Mouse (Mus musculus): ENCODE data around the gene Sytl2. TPM values are rescaled to one million over a fixed set of nuclear protein-coding genes. Genes with fewer than 3 reads are reported as not detected.

Gene Sytl2
- polyA plus RNA-seq, 1 experiment = 21.9 TPM

DNA sequence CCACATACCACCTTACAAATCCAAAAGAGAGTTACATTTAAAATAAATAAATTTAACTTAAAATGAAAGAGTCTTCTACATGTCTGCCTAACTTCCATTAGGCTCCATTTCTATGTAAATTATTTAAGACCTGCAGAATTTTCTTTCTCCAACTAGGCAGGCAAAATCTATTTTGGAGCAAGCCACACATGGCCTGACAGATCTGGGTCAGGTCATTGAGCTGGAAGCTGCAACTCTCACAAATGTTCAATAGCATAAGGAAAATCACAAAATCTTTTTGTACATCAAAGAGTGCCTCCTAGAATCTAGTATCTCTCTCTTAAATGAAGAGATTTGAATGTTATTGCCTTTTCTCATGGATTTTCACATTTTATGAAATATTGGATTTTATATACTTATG, 130.2 kb downstream of the Sytl2 start:
- H3K36me3 ChIP-seq (ENCODE audit: control insufficient read depth, insufficient read depth) = no peaks in the 10 kb centered on the region
- TF ChIP-seq MAX (IDR thresholded peaks at IDR 0.05) = no peak
- no peak for TF ChIP-seq CTCF (IDR thresholded peaks at IDR 0.05; ENCODE audit: control insufficient read depth, insufficient read depth, insufficient read length)
- TF ChIP-seq MYOG (IDR thresholded peaks at IDR 0.05; ENCODE audit: control insufficient read depth, extremely low read depth, insufficient read length) = no peak
- TF ChIP-seq USF1 (IDR thresholded peaks at IDR 0.05; ENCODE audit: low read depth) = no peak
- TF ChIP-seq MYOD1 (IDR thresholded peaks at IDR 0.05; ENCODE audit: control insufficient read depth, insufficient read length, low read depth) = no peak
- no peak for TF ChIP-seq FOSL1 (IDR thresholded peaks at IDR 0.05; ENCODE audit: insufficient read depth, low read length, poor library complexity, severe bottlenecking)
- TF ChIP-seq CEBPB (IDR thresholded peaks at IDR 0.05; ENCODE audit: low read depth) = no peak
- no peak overlapping the region for H3ac ChIP-seq (ENCODE audit: control insufficient read depth, insufficient read length, low read depth)
- H3K4me3 ChIP-seq (ENCODE audit: insufficient read depth, poor library complexity, severe bottlenecking) = no peak overlapping the region
- H3K79me3 ChIP-seq (ENCODE audit: low read depth) = no peaks in the 10 kb centered on the region
- H3K27me3 ChIP-seq (ENCODE audit: control insufficient read depth, insufficient read depth, insufficient read length) = peaks cover 5% of the 10 kb centered on the region
- H3K79me2 ChIP-seq (ENCODE audit: control insufficient read depth, insufficient read depth) = no peaks in the 10 kb centered on the region

DNA sequence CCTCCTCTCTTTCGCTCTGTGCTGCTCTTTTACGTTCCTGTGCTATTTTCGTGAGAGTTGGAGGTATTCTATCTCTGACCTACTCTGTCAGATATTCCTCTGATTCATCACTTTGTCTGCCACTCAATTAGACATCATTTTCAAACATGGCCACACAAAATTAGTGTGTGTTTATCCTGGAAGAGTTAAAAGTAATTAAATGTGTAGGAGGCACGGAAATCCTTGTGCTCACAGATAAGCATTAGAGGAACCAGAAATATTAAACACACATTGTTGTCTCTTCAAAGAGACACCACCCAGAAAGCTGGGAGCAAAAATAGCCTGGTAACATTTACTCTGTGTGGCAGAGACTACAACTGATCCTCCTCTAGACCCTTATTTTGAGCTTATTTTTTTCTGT, 138.0 kb downstream of the Sytl2 start:
- no peak overlapping the region for H3K4me3 ChIP-seq (ENCODE audit: insufficient read depth, poor library complexity, severe bottlenecking)
- H3K79me2 ChIP-seq (ENCODE audit: control insufficient read depth, insufficient read depth) = peaks cover 23% of the 10 kb centered on the region
- TF ChIP-seq CEBPB (IDR thresholded peaks at IDR 0.05; ENCODE audit: low read depth) = no peak
- no peak for TF ChIP-seq USF1 (IDR thresholded peaks at IDR 0.05; ENCODE audit: low read depth)
- no peak for TF ChIP-seq MAX (IDR thresholded peaks at IDR 0.05)
- H3K27me3 ChIP-seq (ENCODE audit: control insufficient read depth, insufficient read depth, insufficient read length) = no peaks in the 10 kb centered on the region
- peaks cover 17% of the 10 kb centered on the region for H3K79me3 ChIP-seq (ENCODE audit: low read depth)
- H3K36me3 ChIP-seq (ENCODE audit: control insufficient read depth, insufficient read depth) = peaks cover 9% of the 10 kb centered on the region
- H3ac ChIP-seq (ENCODE audit: control insufficient read depth, insufficient read length, low read depth) = no peak overlapping the region

DNA sequence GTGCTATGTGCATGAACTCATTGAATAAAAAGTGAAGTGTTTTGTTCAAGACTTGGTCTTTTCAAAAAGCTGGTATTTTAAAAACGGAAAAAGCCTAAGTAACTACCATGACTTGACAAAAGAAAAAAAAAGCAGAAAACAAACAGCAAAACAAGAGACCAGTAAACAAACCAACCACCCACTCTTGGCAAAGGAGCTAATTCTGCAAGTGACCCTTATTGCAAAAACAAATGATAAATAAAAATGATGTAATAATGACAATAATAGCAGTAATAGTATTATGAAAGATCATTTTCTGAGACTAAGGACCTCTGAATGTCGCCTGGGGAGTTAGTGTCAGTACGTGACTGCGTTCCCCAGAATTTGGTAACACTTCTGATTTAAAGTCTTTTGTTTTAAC, 140.0 kb downstream of the Sytl2 start:
- H3ac ChIP-seq (ENCODE audit: control insufficient read depth, insufficient read length, low read depth) = no peak overlapping the region
- peaks cover 29% of the 10 kb centered on the region for H3K79me3 ChIP-seq (ENCODE audit: low read depth)
- peak overlapping the region; percentile 3 for H3K4me3 ChIP-seq (ENCODE audit: insufficient read depth, poor library complexity, severe bottlenecking)
- no peak for TF ChIP-seq CEBPB (IDR thresholded peaks at IDR 0.05; ENCODE audit: low read depth)
- H3K79me2 ChIP-seq (ENCODE audit: control insufficient read depth, insufficient read depth) = peaks cover 44% of the 10 kb centered on the region
- no peaks in the 10 kb centered on the region for H3K27me3 ChIP-seq (ENCODE audit: control insufficient read depth, insufficient read depth, insufficient read length)
- peaks cover 23% of the 10 kb centered on the region for H3K36me3 ChIP-seq (ENCODE audit: control insufficient read depth, insufficient read depth)

DNA sequence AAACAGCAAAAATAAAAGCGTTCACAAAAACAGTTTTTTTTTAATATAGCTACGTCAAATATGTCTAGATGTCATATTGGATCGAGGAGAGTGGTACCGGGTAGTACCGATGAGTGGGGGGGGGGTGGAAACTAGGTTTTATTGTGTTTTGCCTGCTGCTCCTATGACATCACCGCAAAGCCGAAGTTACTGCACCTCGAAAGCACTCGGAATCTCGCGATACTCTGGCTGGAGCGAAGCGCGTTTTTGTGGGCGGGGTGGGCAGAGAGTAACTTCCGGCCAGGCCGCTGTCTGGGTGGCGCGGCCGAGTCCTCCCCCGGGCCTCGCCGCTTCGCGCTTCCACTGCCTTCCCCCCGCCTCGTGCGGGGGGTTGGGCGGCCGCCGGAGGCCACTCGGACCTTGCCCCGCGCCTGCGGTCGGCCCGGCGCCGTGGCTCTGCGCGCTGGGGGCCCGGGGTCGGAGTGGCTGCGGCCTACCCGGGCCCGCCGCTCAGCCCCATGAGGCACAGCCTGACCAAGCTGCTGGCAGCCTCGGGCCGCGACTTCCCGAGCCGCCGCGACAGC, 140.5 kb downstream of the Sytl2 start, which contains the start of gene Crebzf:
Crebzf (plus strand) TSS at position 212 of the 563 bp plus-strand sequence.
- Histone ChIP-seq H3K36me3 (ENCODE audit: control insufficient read depth, insufficient read depth) (peaks cover 28% of the 10 kb centered on the region), H3K4me3 (ENCODE audit: insufficient read depth, poor library complexity, severe bottlenecking) (peak within 1 kb of the TSS; percentile 63), H3K79me3 (ENCODE audit: low read depth) (peaks cover 35% of the 10 kb centered on the region), H3ac (ENCODE audit: control insufficient read depth, insufficient read length, low read depth) (peak within 1 kb of the TSS; percentile 97), H3K79me2 (ENCODE audit: control insufficient read depth, insufficient read depth) (peaks cover 49% of the 10 kb centered on the region), H3K27me3 (ENCODE audit: control insufficient read depth, insufficient read depth, insufficient read length) (no peaks in the 10 kb centered on the region)
- TF ChIP-seq MYOD1 (IDR thresholded peaks at IDR 0.05; ENCODE audit: control insufficient read depth, insufficient read length, low read depth) (no peak), MAX (IDR thresholded peaks at IDR 0.05) (peak; percentile 61), MYOG (IDR thresholded peaks at IDR 0.05; ENCODE audit: control insufficient read depth, extremely low read depth, insufficient read length) (no peak), USF1 (IDR thresholded peaks at IDR 0.05; ENCODE audit: low read depth) (no peak)

DNA sequence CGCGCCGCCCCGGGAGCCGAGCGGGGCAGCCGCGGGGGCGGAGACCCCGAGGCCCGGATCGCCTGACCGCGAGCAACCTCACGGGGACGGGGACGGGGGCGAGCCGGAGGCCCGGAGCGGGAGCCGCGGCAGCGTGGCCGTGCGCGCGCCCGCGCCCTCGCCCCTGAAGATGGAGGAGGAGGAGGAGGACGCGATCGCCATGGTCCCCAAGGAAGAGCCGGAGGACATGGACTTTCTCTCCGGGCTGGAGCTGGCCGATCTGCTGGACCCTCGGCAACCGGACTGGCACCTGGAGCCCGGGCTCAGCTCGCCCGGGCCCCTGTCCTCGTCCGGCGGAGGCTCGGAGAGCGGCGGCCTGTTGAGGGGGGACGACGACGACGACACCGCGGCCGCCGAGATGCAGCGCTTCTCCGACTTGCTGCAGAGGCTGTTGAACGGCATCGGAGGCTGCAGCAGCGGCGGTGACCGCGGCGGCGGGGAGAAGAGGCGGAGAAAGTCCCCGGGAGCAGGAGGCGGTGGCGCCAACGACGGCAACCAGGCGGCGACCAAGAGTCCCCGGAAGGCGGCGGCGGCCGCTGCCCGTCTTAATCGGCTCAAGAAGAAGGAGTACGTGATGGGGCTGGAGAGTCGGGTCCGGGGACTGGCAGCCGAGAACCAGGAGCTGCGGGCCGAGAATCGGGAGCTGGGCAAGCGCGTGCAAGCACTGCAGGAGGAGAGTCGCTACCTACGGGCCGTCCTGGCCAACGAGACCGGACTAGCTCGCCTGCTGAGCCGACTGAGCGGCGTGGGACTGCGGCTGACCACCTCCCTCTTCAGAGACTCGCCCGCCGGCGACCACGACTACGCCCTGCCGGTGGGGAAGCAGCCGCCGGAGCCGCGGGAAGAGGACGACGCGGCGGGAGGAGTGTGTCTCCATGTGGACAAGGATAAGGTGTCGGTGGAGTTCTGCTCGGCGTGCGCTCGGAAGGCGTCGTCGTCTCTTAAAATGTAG, 141.3 kb downstream of the Sytl2 start:
- Histone ChIP-seq H3K79me3 (ENCODE audit: low read depth) (peaks cover 41% of the 10 kb centered on the region), H3K79me2 (ENCODE audit: control insufficient read depth, insufficient read depth) (peaks cover 57% of the 10 kb centered on the region), H3ac (ENCODE audit: control insufficient read depth, insufficient read length, low read depth) (peak overlapping the region; percentile 97), H3K4me3 (ENCODE audit: insufficient read depth, poor library complexity, severe bottlenecking) (peak overlapping the region; percentile 63), H3K27me3 (ENCODE audit: control insufficient read depth, insufficient read depth, insufficient read length) (no peaks in the 10 kb centered on the region), H3K36me3 (ENCODE audit: control insufficient read depth, insufficient read depth) (peaks cover 34% of the 10 kb centered on the region)
- TF ChIP-seq MYOD1 (IDR thresholded peaks at IDR 0.05; ENCODE audit: control insufficient read depth, insufficient read length, low read depth) (no peak), MAX (IDR thresholded peaks at IDR 0.05) (no peak)

DNA sequence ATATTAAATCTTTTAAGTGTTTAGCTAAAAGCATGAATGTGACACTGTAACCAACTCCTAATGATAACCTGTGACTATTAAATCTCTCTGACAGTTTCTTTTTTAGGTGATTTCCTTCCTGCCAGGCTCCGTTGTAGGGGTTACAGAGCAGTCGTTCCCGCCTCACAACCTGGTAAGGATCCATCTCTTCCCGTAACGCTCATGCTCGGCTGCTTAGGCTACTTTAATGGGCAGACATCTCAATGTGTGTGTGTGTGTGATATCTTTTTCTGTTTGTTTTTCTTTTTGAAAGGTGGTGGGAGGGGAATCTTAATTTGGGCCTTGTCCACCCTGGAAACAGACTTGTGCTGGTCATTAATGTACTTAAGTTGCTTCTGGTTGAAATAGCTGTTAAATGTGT, 142.2 kb downstream of the Sytl2 start:
- Histone ChIP-seq H3K4me3 (ENCODE audit: insufficient read depth, poor library complexity, severe bottlenecking) (peak overlapping the region; percentile 63), H3K27me3 (ENCODE audit: control insufficient read depth, insufficient read depth, insufficient read length) (no peaks in the 10 kb centered on the region), H3K79me3 (ENCODE audit: low read depth) (peaks cover 47% of the 10 kb centered on the region), H3ac (ENCODE audit: control insufficient read depth, insufficient read length, low read depth) (peak overlapping the region; percentile 85), H3K36me3 (ENCODE audit: control insufficient read depth, insufficient read depth) (peaks cover 41% of the 10 kb centered on the region), H3K79me2 (ENCODE audit: control insufficient read depth, insufficient read depth) (peaks cover 65% of the 10 kb centered on the region)
- TF ChIP-seq MYOD1 (IDR thresholded peaks at IDR 0.05; ENCODE audit: control insufficient read depth, insufficient read length, low read depth) = no peak
- TF ChIP-seq CEBPB (IDR thresholded peaks at IDR 0.05; ENCODE audit: low read depth) = no peak
- TF ChIP-seq CTCF (IDR thresholded peaks at IDR 0.05; ENCODE audit: control insufficient read depth, insufficient read depth, insufficient read length) = no peak
- TF ChIP-seq USF1 (IDR thresholded peaks at IDR 0.05; ENCODE audit: low read depth) = no peak
- no peak for TF ChIP-seq FOSL1 (IDR thresholded peaks at IDR 0.05; ENCODE audit: insufficient read depth, low read length, poor library complexity, severe bottlenecking)
- TF ChIP-seq MAX (IDR thresholded peaks at IDR 0.05) = no peak
- TF ChIP-seq MYOG (IDR thresholded peaks at IDR 0.05; ENCODE audit: control insufficient read depth, extremely low read depth, insufficient read length) = no peak

Measured in C2C12 (cell line).